Mouse (Mus musculus): ENCODE data around the gene Nebl.

Nebl gene

DNA sequence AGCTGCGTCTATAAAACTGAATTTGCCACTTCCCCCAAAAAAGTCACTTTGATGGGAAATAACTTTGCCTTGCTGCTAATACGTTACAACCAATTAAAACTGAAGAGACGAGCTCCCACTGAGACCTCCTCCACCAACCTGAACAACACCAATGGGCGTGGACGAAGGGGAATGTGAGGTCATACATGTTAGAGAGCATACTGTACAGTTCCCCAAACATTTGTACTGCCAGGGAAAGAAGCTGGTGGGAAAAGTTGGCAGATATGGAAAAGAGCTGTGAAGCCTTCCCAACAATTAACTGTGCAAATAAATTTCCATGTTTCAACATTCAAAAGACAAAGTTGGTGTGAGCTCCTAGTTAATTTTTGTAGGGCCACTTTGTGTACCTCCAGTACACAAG is 25.3 kb downstream of the Nebl start:
- no peak for DNase-seq (ENCODE audit: low spot score)

DNA sequence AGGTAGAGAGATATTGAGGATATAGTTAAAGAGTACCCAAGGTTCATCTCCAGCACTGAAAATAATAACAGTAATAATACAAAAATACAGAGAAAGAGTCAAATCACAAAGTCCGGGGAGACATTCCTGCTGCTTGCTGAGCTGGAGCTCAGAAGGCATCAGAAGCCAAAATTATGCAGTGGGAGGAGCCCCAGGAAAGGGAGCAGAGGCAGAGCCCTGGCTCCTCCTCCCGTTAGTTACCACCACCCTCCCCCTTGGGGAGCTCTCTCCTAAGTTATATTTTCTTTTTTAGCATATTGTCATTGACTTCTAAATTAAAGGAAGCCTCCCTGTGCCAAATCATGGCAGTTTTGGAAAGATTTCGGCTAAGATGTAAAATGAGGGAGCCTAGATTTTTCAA is 25.8 kb downstream of the Nebl start:
- DNase-seq (ENCODE audit: low spot score): no peak

DNA sequence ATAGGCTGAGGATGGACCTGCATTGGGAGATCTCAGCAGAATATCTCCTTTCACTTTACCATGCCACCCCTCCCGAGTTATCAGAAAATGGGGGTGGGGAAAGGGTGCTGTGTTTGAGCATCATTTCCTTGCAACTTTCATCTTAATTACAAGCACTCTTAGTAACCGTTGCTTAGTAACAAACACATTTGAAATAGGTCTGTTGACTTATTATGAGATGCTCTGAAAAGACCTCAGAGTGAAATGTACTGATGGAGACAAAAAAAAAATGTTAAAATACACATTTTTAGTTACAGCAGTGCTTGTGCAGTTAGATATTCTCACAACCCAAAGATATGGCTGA is 28.1 kb downstream of the Nebl start:
- no peak for DNase-seq (ENCODE audit: low spot score)

DNA sequence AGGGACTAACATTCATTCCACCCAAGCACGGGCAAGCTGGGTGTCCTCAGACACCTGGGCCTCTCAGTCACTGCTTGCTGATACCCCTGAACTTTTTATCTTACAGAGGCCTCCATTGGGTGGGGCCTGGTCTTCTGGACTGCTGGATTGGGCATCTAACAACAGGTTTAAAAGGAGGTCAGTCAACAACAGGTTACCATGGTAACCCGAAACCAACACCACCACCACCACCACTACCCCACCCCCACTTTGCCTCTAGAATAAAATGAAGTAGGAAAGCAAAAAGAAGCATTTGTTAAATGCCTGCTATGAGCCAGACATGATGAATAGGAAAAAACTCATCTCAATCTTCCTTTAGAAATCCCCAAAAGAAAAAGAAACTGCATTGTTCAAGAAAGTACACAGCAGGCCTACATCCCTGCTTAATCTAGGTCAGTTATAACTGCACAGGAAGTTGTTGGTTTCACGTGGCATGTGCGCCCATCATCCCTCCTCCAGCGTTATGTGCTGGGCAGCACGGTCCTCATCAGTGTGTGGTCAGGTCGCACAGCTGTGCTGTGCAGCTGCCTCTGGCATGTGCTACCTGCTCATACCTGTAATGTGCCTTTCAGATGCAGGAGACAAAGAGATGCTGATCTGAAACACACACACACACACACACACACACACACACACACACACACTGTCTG is 28.6 kb downstream of the Nebl start:
- no peak for DNase-seq (ENCODE audit: low spot score)

DNA sequence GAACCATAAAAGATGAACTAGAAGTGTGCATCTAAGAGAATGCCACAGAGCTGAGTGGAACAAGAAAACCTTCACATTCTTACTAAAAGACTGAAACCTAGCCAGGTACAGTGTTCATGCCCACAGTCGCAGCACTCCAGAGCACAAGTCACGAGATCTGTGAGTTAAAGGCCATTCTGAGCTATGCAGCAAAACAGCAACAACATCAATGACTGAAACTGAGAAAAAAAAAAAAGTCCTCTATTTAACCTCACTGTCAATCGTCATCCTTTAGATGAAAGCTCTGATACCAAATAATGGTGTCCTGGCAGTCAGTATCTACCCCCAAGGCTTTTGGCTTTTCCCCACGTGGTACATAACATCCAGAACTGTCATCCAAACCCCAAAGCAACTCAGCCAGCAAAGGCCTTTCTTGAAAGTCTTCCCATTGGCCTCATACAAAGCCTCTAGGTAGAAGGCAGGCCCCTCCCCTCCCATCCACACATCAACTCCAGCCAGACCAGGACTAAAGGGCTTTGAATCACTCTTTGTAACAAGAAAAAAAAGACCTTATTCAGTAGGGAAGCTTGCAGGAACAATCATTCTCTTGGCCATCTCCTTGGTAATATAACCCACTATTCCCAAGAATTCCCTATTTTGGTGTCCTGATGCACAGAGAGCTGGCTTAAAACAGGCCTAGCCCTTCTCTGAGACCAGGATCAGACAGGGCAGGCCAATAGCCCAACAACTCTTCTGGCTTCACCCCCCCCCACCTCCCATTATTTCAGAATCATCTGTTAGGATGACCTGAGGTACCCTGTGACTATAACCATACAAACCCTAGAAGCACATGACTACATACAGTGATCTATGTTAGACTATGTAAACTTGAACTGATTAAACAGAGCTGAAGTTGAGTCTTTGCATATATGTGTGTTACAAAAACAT is 32.8 kb downstream of the Nebl start:
- no peak for DNase-seq (ENCODE audit: low spot score)

DNA sequence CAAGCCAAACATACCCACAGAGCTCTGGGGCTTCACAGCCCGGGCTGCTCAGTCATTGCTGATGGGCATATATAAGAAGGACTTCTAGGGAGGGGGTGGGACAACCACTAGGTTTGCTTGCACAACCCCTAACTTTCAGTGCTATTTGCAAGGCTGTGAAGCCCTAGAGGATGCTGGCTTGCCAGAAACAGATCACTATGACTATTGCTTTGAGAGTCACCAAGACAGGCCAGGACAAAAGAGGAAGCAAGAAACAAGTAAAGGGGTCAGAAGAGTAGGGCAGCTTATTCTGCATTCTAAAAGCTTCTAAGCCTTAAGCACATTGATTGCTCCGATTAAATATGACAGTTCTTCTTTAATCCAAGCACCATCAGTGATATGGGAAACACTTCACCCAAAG is 38.3 kb downstream of the Nebl start:
- DNase-seq (ENCODE audit: low spot score): no peak

DNA sequence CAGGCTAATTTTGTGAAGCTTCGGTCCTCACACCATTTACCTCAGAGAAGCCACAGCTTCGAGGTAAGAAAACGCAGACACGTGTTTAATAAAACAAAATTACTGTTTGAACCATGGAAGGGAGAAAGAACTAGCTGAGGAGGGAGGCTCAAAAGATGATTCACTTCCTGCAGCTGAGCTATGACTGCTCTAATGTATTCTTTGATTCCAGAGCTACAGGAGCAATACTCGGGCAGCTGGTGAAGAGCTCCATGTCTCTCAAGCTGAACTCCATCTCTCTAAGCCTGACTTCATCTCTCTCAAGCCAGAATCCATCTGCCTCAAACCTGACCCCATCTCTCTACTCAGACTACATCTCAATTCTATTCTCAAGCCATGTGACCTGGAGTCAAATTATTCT is 41.0 kb downstream of the Nebl start:
- DNase-seq (ENCODE audit: low spot score): no peak

DNA sequence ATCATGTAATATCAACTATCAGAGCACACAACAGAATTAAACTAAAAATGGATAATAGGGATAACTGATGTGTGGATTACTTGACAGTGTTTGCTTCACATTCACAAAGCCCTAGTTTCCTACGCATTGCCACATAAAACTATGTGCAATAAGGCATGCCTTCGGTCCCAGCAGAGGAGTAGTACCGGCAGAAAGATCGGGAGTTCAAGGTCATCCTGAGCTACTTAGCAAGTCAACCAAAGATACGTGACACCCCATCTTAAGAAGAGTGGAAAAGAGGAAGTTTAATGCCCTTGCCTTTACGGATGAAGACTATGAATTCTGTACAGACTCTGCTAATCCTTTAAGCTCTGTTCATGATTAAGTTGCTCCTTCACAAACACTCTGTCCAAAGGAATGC is 44.1 kb downstream of the Nebl start:
- DNase-seq (ENCODE audit: low spot score): no peak

DNA sequence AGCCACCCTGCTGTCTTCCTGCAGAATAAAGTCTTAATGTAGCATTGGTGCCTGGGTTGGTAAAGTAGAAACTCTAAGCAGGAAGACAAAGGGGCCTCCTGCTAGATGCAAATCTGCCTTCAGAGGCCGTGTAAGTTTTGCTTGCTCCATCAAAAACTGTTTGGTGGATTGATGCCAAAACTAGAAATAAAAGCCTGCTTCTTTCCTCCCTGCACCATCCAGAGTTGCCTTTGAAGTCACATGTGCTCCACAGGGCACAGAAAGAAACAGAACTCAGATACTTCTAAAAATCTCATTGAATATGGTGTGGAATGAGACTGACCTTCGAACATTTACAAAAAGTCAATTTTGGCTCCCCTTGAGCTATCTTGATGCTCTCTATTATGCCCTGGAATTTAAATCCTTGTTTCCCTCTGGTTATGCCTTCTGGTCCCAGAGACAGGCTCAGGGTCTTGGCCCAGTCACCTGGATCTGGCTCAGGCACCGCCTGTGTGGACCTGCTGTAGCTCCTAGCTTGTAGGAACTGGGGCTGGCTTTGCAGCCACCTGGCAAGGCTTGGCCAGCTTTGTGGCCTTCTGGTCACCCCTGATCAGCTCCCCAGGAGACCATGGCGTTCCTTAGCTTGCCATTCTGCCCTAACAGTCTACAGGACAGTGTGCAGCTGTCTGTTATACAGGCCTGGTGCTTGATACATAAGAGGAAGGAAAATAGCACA is 47.8 kb downstream of the Nebl start:
- no peak for DNase-seq (ENCODE audit: low spot score)

DNA sequence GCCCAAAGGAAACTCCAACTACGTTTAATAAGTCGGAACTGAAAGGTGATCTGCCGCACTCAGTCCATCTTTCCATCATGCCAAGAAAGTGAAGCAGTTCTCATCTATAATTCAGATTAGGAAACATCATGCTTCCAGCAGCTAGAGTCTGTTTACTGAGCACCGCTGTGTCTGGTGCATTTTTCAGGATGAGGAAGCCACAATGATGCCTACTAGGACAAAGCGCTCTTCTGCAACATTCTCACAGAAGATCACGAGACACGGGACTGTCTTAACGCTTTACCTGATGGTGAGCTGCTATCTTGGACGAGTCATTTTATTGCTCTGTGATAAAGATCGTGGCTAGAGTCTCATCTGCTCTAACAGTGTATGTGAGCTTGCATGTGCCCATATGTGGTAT is 59.1 kb downstream of the Nebl start:
- DNase-seq (ENCODE audit: low spot score): no peak

DNA sequence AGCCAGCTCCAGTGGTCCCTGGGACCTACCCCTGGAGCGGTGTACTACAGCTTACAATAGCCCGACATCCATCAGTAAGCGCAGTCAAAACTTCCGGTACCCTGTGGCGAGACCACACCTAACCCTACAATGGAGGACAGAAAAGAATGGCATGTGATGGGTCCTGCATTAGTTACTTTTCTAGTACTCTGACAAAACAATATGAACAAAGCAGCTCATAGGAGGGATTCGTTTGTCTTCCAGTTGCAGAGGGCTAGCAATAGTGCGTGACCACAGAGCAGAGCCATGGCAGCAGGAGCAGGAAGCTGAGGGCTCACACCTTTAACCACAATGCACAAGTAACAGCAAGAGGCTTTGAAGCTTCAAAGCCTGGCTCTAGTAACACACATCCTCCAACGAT is 59.7 kb downstream of the Nebl start:
- DNase-seq (ENCODE audit: low spot score): no peak

DNA sequence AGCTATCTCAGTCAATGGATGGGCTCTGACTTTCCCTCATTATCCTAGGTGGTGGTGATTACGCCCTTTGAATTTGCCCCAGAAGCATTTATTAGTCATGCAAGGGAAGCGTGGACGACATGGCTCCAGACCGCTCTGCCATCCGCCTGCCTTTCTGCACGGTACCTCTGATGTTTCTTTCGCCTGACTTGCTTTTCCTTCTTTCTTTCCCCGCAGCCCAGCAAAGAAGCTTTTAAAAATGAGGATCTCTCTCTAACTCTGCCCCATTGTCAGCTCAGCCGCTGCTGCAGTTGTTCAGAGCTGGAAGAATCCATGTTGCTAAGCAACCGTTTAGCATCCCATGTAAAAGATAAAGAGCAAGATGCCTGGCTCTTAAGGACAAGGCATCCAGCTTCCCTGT is 61.3 kb downstream of the Nebl start:
- DNase-seq (ENCODE audit: low spot score): no peak

DNA sequence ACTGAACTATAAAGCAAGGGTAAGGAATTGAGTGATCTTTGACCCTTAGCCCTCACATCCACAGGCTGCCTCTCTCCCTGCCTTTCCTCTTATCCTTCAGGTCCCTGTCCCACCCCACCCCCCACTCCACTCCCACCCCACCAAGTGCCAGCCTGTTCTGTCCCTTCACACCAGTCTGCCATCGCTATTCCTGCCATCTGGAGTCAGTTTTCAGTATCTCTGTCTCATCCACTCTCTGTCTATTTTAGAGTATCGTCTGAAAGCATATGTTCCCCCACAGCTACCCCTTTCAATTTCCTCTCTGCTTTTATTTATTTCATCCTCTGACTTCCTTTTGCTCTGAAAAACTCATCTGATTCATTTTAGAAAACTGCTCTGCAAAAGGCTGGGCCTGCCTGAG is 62.3 kb downstream of the Nebl start:
- no peak for DNase-seq (ENCODE audit: low spot score)

DNA sequence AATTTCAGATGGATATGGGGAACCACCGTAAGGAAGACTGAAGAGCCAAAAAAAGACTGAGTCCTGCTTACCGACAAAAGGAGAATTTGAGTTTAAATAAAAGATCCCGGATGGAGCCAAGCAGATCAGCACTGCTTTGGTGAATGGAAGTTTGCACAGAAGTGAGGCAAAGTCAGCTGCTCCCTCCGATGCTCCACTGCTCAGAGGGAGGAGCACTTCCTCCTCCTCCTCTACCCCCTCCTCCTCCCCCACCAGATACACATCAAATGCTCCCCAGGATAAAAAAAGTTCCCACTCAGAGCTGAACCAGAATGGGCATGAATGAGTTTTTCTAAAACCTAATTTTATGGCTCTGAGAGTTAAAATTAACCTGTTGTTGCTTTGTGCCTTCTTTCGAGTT is 73.1 kb downstream of the Nebl start:
- no peak for DNase-seq (ENCODE audit: low spot score)

DNA sequence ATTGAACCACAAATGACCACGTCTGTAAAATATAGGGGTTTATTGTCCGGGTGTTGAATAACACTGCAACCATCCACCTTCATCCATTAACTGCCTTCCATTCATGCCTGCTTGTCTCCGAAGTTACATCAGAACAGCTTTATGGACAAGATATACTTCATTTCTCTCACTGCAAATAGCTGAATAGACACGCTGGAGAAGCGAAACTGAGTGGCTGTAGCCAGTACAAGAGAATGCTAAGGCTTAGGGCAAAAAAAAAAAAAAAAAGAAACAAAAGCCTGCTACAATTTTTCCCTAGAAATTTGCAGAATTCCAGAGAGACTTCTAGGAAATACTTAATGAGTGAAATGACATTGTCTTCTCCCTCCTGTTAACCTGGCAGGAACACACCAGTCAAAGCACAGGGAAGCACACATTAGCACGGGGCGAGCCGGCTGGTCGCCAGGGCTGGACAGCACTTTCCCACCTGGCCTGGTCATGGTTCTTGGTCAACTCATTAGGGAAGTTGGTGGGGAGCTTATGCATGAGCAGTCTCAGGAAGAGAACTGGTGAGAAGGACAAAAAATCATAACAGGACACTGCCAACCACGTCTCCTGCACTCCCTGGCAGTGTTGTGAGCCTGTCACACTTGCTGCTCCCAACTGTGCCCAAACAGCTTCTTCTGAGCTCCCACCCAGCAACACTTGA is 81.0 kb downstream of the Nebl start:
- DNase-seq (ENCODE audit: low spot score): no peak

DNA sequence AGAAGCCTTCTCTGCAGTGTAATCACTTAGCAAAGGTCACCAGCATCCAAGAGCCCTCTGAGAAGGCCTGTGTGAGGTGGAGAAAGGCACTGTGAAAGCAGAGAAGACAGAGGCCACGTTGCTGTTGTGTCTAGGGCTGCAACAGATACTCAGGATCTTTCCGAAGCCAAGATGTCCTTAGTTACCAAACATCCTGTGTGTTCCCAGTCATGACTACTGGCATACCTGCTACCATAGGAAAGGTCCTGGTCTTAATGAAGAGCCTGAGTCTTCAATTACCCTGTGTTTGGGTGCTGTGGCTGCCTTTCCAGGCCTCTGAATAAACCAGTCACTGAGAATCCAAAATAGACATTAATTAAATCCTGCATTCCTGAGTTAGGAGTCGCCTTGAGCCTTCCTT is 81.5 kb downstream of the Nebl start:
- no peak for DNase-seq (ENCODE audit: low spot score)

DNA sequence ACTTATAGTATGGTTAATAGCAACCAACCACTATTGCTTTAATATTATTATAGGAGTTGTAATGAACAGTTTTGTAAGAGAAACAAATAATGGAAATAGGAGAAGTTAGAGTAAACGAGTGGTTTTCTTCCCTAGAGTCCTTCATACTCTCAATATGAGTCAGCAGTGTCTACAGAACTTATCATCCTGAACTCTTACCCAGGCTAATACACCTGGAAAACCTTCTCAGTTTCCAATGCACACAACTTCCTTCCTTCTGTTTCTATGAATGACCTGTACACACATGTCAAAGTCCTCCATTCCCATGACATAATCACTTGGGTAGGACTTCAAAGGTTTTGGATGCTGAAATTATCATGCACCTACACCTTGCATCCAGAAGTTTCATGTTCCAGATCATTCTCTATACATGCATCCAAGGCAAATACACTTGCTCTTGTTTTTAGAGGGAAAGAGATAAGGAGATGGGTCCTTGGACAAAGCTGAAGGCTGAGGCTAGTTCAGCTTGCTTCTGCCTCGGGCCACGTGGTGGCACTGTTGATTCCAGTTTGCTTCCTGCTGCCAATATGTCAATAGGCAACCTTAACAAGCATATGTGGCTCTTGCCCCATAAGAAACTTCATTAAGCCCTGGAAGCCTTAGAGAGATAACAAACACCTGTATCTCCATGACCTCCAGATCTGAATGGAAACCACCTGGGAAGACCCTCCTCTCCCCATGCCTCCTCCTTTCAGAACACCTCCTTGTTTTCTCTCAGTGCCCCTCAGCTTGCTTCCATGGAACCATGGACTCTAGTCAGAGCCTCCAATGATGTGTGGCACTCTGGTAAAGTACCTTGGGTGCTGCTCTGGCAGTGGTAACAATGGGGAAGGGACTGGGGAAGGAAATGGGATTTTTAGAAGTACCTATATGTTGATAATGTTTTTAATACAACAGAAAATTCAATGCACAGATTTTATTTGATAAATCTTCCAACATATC is 86.7 kb downstream of the Nebl start:
- peak; percentile 26 for DNase-seq (ENCODE audit: low spot score)

DNA sequence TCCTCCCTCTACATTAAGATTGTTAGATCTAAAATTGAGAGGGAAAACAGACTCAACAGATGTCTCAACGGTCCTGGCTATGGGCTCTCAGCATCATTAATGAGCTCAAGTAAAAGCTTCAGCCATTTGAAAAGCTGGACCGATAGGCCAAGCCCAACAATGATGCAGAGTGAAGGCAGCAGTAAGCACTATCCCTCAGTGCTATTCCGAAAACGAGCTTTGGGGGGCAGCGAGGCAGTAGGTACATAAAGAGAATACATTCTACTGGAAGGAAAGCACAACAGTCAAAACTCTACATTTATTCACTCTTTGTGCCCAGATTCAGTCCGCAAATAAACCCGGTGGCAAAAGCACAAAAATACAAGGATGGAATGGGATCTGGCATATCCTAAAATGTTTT is 87.4 kb downstream of the Nebl start:
- DNase-seq (ENCODE audit: low spot score): no peak

DNA sequence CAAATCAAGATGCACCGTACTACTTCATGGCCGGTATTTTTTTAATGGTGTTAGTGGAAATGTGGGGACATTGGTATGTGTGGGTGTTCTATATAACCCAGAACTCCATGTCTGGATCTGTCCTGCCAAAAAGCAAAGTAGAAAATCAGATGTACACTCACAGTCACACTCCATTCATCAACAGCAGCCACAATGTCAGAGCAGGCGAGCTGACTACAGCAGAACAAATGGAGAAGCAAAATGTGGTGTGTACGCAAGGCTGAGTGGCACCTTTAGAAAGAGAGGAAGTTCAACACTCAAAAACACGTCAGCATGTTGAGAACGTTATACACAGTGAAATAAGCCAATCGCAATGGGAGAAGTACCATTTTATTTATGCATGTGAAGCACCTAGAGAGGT is 88.5 kb downstream of the Nebl start:
- DNase-seq (ENCODE audit: low spot score): no peak

DNA sequence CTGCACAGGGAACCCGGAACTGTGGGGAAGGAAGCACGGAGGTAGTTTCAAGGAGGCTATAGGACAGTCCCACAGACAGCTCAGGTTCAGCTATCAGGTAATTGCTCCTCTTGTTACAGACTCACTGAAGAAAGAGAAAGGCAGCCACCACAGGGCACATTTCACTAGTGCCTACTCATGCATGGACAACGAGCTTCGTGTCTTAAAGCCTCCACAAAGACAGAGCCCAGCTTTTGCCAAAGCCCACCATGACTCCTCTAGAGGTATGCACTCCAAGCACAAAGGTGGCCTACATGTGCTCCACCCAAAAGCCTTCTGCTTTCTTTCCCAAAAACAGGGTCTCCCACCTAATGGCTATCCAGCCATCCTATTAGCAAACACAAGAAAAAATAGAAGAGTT is 90.4 kb downstream of the Nebl start:
- no peak for DNase-seq (ENCODE audit: low spot score)

DNA sequence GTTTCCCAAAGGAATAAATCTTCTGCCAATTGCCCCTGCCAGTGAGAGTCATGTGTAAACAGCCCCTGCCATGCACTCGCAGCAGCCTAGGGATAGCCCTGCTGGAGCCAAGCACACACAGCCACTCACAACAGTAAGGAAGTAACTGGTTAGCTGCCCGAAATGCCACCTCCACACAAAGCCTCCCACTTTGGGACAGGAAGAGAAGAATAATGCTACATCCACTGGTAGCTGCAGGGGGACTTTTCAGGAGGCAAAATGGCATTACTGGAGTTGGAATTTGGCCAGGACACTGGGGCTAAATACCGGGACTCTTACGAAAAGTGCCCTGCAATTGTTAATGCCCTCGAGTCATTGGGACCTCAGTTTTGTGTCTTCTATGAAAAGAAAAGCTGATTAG is 92.6 kb downstream of the Nebl start:
- DNase-seq (ENCODE audit: low spot score): no peak
